Mouse (Mus musculus): Measurements from ENCODE around the gene Lce3e.

- TF ChIP-seq CTCF (IDR thresholded peaks at IDR 0.05; ENCODE audit: control insufficient read depth, insufficient read depth, low read length): no peak
- no peak for TF ChIP-seq POLR2A (IDR thresholded peaks at IDR 0.05; ENCODE audit: borderline replicate concordance, control insufficient read depth, low read depth, low read length)
These were observed 48.0 kb downstream of the Lce3e start for GRCm38 (mm10) chr3:93014871-93015270.

All from bone marrow, adult 2 months (tissue).